Mouse (Mus musculus): ENCODE data around the gene Atg16l1. TPM values are rescaled to one million over a fixed set of nuclear protein-coding genes. Genes with fewer than 3 reads are reported as not detected.

The Atg16l1 gene
- polyA plus RNA-seq, 1 experiment from 2014 or later, result 31.0 TPM

DNA sequence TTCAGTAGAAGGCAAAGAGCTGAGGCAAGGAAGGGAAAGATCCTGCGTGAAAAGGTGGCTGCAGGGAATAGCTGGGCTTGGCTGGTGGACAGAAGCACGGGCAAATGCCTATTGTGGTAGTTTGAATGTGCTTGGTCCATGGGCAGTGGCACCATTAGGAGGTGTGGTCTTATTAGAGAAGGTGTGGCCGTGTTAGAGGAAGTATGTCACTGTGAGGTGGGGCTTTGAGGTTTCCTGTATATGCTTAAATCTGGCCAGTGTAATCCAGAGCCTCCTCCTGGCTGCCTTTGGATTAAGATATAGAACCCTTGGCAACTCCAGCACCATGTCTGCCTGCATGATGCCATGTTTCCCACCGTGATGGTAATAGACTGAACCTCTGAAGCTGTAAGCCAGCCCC lies 32.3 kb upstream of the Atg16l1 start:
- WGBS, result 78% methylated on average over 4 of the region's 4 CpGs
- Histone ChIP-seq H3K4me3 (ENCODE audit: low read depth, low read length) (no peak overlapping the region), H3K4me1 (ENCODE audit: control insufficient read depth, insufficient read depth, low read length) (no peaks in the 10 kb centered on the region), H3K9ac (ENCODE audit: low read length) (no peak overlapping the region), H3K27me3 (ENCODE audit: control insufficient read depth, insufficient read depth, low read length) (no peaks in the 10 kb centered on the region), H3K4me2 (ENCODE audit: low read depth, severe bottlenecking) (no peak overlapping the region), H3K27ac (replicated peaks; ENCODE audit: low read depth, low read length) (no peak overlapping the region), H3K9me3 (ENCODE audit: control insufficient read depth, low read length) (no peaks in the 10 kb centered on the region), H3K36me3 (ENCODE audit: control insufficient read depth, insufficient read depth, low read length) (no peaks in the 10 kb centered on the region)
- DNase-seq (ENCODE audit: low spot score), result no peak
- no peak for ATAC-seq (ENCODE audit: insufficient number of reproducible peaks, low FRiP score, low TSS enrichment, low read depth)

DNA sequence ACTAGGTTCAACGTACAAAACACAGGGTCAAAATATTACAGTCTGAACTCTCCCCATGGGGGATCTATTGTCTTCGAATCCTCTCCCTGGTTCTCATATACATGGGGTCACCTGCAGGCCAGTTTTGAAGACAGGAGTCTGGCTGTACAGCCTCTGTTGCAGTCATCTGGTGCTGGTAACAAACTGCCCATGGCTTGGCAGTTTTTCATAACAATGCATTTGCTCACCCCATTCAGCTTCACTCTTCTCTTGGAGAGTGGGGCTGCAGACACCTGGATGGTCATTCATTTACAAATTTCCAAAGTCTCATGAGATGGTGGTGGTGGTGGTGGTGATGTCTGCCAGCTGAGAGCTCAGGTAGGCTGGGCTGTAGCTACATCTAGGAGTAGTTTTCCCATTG lies 26.6 kb upstream of the Atg16l1 start:
- no peaks in the 10 kb centered on the region for H3K9me3 ChIP-seq (ENCODE audit: control insufficient read depth, low read length)
- no peak overlapping the region for H3K9ac ChIP-seq (ENCODE audit: low read length)
- H3K4me3 ChIP-seq (ENCODE audit: low read depth, low read length), result no peak overlapping the region
- no peak overlapping the region for H3K4me2 ChIP-seq (ENCODE audit: low read depth, severe bottlenecking)
- H3K36me3 ChIP-seq (ENCODE audit: control insufficient read depth, insufficient read depth, low read length), result no peaks in the 10 kb centered on the region
- no peaks in the 10 kb centered on the region for H3K27me3 ChIP-seq (ENCODE audit: control insufficient read depth, insufficient read depth, low read length)
- no peak overlapping the region for H3K27ac ChIP-seq (replicated peaks; ENCODE audit: low read depth, low read length)
- 81% methylated on average over 2 of the region's 2 CpGs for WGBS
- H3K4me1 ChIP-seq (ENCODE audit: control insufficient read depth, insufficient read depth, low read length), result no peaks in the 10 kb centered on the region
- DNase-seq (ENCODE audit: low spot score) (no peak), ATAC-seq (ENCODE audit: insufficient number of reproducible peaks, low FRiP score, low TSS enrichment, low read depth) (no peak)

DNA sequence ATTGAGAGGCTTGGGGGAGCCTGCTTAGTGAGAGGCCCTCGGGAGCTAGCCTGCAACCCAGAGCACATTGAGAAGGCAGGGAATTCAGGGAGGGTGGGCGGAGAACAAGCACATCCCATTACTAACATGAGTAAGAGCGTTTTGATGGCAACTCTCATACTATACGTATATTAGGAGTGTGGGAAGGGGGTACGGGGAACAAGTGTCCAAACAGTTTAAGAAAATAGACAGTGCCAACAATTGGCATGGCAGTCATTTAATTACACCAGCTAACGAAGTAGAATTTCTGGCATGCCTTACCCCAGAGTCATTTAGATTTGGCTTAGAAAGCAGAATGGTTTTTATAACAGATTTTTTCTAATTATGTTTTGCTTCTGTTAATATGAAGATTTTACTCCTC lies 25.8 kb upstream of the Atg16l1 start:
- Histone ChIP-seq H3K9ac (ENCODE audit: low read length) (no peak overlapping the region), H3K4me1 (ENCODE audit: control insufficient read depth, insufficient read depth, low read length) (no peaks in the 10 kb centered on the region), H3K36me3 (ENCODE audit: control insufficient read depth, insufficient read depth, low read length) (no peaks in the 10 kb centered on the region), H3K27me3 (ENCODE audit: control insufficient read depth, insufficient read depth, low read length) (no peaks in the 10 kb centered on the region), H3K4me3 (ENCODE audit: low read depth, low read length) (no peak overlapping the region), H3K4me2 (ENCODE audit: low read depth, severe bottlenecking) (no peak overlapping the region), H3K27ac (replicated peaks; ENCODE audit: low read depth, low read length) (no peak overlapping the region), H3K9me3 (ENCODE audit: control insufficient read depth, low read length) (no peaks in the 10 kb centered on the region)
- DNase-seq (ENCODE audit: low spot score) (no peak), ATAC-seq (ENCODE audit: insufficient number of reproducible peaks, low FRiP score, low TSS enrichment, low read depth) (no peak)
- 86% methylated on average over 6 of the region's 6 CpGs for WGBS

- no peak overlapping the region for H3K4me3 ChIP-seq (ENCODE audit: low read depth, low read length)
- WGBS, result 88% methylated on average over 7 of the region's 7 CpGs
These were observed 25.4 kb upstream of the Atg16l1 start for GRCm38 (mm10) chr1:87730271-87730670.

DNA sequence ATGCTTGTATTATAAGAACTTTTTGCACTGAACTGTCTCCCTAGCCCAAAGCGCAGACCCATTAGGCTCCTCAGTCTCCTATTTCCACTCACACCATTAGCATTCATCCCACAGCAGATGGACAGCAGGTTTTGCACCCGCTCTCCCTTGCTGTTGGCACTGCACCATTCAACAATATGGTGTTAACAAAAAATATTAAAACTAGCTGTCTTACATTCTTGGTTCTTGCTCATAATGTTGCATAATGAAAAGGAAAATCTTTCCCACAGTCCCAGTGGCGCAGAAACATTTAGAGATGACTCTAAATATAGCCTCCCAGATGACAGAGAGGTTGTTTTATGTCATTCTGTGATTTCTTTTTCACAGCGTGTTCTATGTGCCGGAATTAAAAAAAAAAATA lies 22.5 kb upstream of the Atg16l1 start:
- no peaks in the 10 kb centered on the region for H3K4me1 ChIP-seq (ENCODE audit: control insufficient read depth, insufficient read depth, low read length)
- no peak overlapping the region for H3K9ac ChIP-seq (ENCODE audit: low read length)
- H3K4me3 ChIP-seq (ENCODE audit: low read depth, low read length), result no peak overlapping the region
- H3K27ac ChIP-seq (replicated peaks; ENCODE audit: low read depth, low read length), result no peak overlapping the region
- no peaks in the 10 kb centered on the region for H3K36me3 ChIP-seq (ENCODE audit: control insufficient read depth, insufficient read depth, low read length)
- H3K9me3 ChIP-seq (ENCODE audit: control insufficient read depth, low read length), result no peaks in the 10 kb centered on the region
- DNase-seq (ENCODE audit: low spot score) (no peak), ATAC-seq (ENCODE audit: insufficient number of reproducible peaks, low FRiP score, low TSS enrichment, low read depth) (no peak)
- no peaks in the 10 kb centered on the region for H3K27me3 ChIP-seq (ENCODE audit: control insufficient read depth, insufficient read depth, low read length)
- no peak overlapping the region for H3K4me2 ChIP-seq (ENCODE audit: low read depth, severe bottlenecking)
- 90% methylated on average over 5 of the region's 5 CpGs for WGBS

More at GRCm38 (mm10) chr1:87730271-87730670, 25.4 kb upstream of the Atg16l1 start:
- ATAC-seq (ENCODE audit: insufficient number of reproducible peaks, low FRiP score, low TSS enrichment, low read depth) (no peak), DNase-seq (ENCODE audit: low spot score) (no peak)
- no peak overlapping the region for H3K27ac ChIP-seq (replicated peaks; ENCODE audit: low read depth, low read length)
- H3K9me3 ChIP-seq (ENCODE audit: control insufficient read depth, low read length), result no peaks in the 10 kb centered on the region
- H3K9ac ChIP-seq (ENCODE audit: low read length), result no peak overlapping the region
- no peaks in the 10 kb centered on the region for H3K27me3 ChIP-seq (ENCODE audit: control insufficient read depth, insufficient read depth, low read length)
- H3K4me1 ChIP-seq (ENCODE audit: control insufficient read depth, insufficient read depth, low read length), result no peaks in the 10 kb centered on the region
- no peak overlapping the region for H3K4me2 ChIP-seq (ENCODE audit: low read depth, severe bottlenecking)
- no peaks in the 10 kb centered on the region for H3K36me3 ChIP-seq (ENCODE audit: control insufficient read depth, insufficient read depth, low read length)

- no peak for ATAC-seq (ENCODE audit: insufficient number of reproducible peaks, low FRiP score, low TSS enrichment, low read depth)
- H3K4me1 ChIP-seq (ENCODE audit: control insufficient read depth, insufficient read depth, low read length), result no peaks in the 10 kb centered on the region
- no peaks in the 10 kb centered on the region for H3K9me3 ChIP-seq (ENCODE audit: control insufficient read depth, low read length)
- H3K27ac ChIP-seq (replicated peaks; ENCODE audit: low read depth, low read length), result no peak overlapping the region
- no peak overlapping the region for H3K4me2 ChIP-seq (ENCODE audit: low read depth, severe bottlenecking)
- H3K36me3 ChIP-seq (ENCODE audit: control insufficient read depth, insufficient read depth, low read length), result no peaks in the 10 kb centered on the region
- WGBS, result 84% methylated on average over 3 of the region's 3 CpGs
- H3K4me3 ChIP-seq (ENCODE audit: low read depth, low read length), result no peak overlapping the region
- no peak for DNase-seq (ENCODE audit: low spot score)
- H3K9ac ChIP-seq (ENCODE audit: low read length), result no peak overlapping the region
- no peaks in the 10 kb centered on the region for H3K27me3 ChIP-seq (ENCODE audit: control insufficient read depth, insufficient read depth, low read length)
These were observed 21.5 kb upstream of the Atg16l1 start for GRCm38 (mm10) chr1:87734153-87734552.

GRCm38 (mm10) chr1:87740584-87741290 lies 14.9 kb upstream of the Atg16l1 start:
- Histone ChIP-seq H3K4me1 (ENCODE audit: control insufficient read depth, insufficient read depth, low read length) (no peaks in the 10 kb centered on the region), H3K9me3 (ENCODE audit: control insufficient read depth, low read length) (no peaks in the 10 kb centered on the region), H3K36me3 (ENCODE audit: control insufficient read depth, insufficient read depth, low read length) (no peaks in the 10 kb centered on the region), H3K27ac (replicated peaks; ENCODE audit: low read depth, low read length) (no peak overlapping the region), H3K4me3 (ENCODE audit: low read depth, low read length) (no peak overlapping the region), H3K27me3 (ENCODE audit: control insufficient read depth, insufficient read depth, low read length) (no peaks in the 10 kb centered on the region), H3K9ac (ENCODE audit: low read length) (no peak overlapping the region), H3K4me2 (ENCODE audit: low read depth, severe bottlenecking) (no peak overlapping the region)
- 83% methylated on average over 6 of the region's 6 CpGs for WGBS
- ATAC-seq (ENCODE audit: insufficient number of reproducible peaks, low FRiP score, low TSS enrichment, low read depth) (no peak), DNase-seq (ENCODE audit: low spot score) (no peak)

DNA sequence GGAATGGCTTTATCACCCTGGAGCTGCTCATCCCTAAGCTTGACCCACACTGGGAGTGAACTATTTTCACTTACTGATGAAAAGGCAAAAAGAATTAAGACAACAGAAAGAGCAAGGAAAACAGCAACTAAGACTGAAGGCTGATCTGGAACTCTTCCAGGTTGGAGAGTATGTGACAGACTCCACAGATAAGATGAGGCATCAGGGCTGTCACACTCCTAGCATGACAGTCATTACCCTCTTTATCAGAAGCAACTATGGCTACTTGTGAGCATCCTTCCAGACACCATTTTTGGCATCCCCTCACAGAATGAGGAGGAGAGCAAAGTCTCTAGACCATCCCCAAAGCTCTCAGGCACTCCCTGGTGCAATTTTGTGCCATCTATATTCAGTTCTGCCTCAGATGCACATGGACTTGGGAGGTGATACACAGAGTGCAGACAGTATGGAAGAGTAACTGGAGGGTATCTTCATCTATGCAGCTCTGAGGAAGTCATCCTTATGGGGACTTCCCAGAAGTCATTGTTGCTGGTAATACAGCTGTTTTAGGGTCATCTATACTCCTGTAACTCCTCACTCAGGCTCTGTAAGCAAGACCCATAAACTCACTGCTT lies 6.2 kb upstream of the Atg16l1 start:
- Histone ChIP-seq H3K9me3 (ENCODE audit: control insufficient read depth, low read length) (no peaks in the 10 kb centered on the region), H3K9ac (ENCODE audit: low read length) (no peak overlapping the region), H3K36me3 (ENCODE audit: control insufficient read depth, insufficient read depth, low read length) (no peaks in the 10 kb centered on the region), H3K4me3 (ENCODE audit: low read depth, low read length) (no peak overlapping the region), H3K4me1 (ENCODE audit: control insufficient read depth, insufficient read depth, low read length) (no peaks in the 10 kb centered on the region), H3K27ac (replicated peaks; ENCODE audit: low read depth, low read length) (no peak overlapping the region), H3K4me2 (ENCODE audit: low read depth, severe bottlenecking) (no peak overlapping the region), H3K27me3 (ENCODE audit: control insufficient read depth, insufficient read depth, low read length) (no peaks in the 10 kb centered on the region)
- ATAC-seq (ENCODE audit: insufficient number of reproducible peaks, low FRiP score, low TSS enrichment, low read depth) (no peak), DNase-seq (ENCODE audit: low spot score) (no peak)

DNA sequence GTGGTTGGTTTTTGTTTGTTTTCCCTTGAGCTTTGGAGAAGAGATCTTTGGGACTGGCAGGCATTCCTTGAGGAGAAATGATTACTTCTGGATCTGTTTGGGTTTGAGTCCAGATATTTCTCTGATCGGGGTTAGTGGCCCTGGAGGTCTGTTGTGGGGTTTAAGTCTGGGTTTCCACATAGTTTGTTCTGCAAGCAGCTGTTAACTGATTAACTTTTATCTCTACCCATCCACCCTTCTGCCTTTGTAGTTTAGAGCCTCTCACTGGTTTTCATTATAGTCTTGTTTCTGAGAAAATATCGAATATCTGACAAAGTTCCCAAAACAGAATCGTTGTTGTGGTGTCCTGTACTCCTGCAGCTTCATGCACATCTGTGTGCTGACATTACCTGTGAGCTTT lies 8.2 kb downstream of the Atg16l1 start:
- no peaks in the 10 kb centered on the region for H3K27me3 ChIP-seq (ENCODE audit: control insufficient read depth, insufficient read depth, low read length)
- no peaks in the 10 kb centered on the region for H3K4me1 ChIP-seq (ENCODE audit: control insufficient read depth, insufficient read depth, low read length)
- H3K27ac ChIP-seq (replicated peaks; ENCODE audit: low read depth, low read length), result no peak overlapping the region
- no peak overlapping the region for H3K9ac ChIP-seq (ENCODE audit: low read length)
- no peaks in the 10 kb centered on the region for H3K9me3 ChIP-seq (ENCODE audit: control insufficient read depth, low read length)
- whole genome bisulfite sequencing, result 93% methylated on average over 3 of the region's 3 CpGs
- no peak overlapping the region for H3K4me2 ChIP-seq (ENCODE audit: low read depth, severe bottlenecking)
- H3K4me3 ChIP-seq (ENCODE audit: low read depth, low read length), result no peak overlapping the region
- peaks cover 32% of the 10 kb centered on the region for H3K36me3 ChIP-seq (ENCODE audit: control insufficient read depth, insufficient read depth, low read length)
- no peak for DNase-seq (ENCODE audit: low spot score)
- ATAC-seq (ENCODE audit: insufficient number of reproducible peaks, low FRiP score, low TSS enrichment, low read depth), result no peak

Measured in limb, embryonic 11.5 days (tissue).